21 mouse cellular contexts compared by ENCODE assay signal in genomic region chr2:107270050-107270449, GRCm38 (mm10). TPM values are rescaled to one million over a fixed set of nuclear protein-coding genes. Genes with fewer than 3 reads are reported as not detected.
"Had no signal": no experiment of that assay in that cellular context is flagged by ENCODE, and none has a peak within 500 bp of the region (broad histone marks: within the 10 kb centered on the region; RNA-seq: fewer than 3 reads in every experiment).

No protein-coding gene starts in this region.

- H3K4me1 ChIP-seq: neural tube, embryonic 13.5 days; neural tube, embryonic 15.5 days had no signal

- H3K27me3 ChIP-seq: neural tube, embryonic 13.5 days; neural tube, embryonic 15.5 days had no signal

- H3K4me2 ChIP-seq: liver, embryonic 11.5 days; lung, embryonic 14.5 days; neural tube, embryonic 13.5 days; neural tube, embryonic 15.5 days had no signal

- H3K9me3 ChIP-seq: neural tube, embryonic 13.5 days; neural tube, embryonic 15.5 days had no signal

- H3K9ac ChIP-seq: liver, embryonic 14.5 days; lung, embryonic 14.5 days; neural tube, embryonic 13.5 days; neural tube, embryonic 15.5 days had no signal

- DNase-seq: lung, adult 18-20 months; lung, embryonic 14.5 days; lung, postnatal 10 days; lung, postnatal 4 days; retina, postnatal 1 day; right cerebral cortex, adult 18-20 months; right cerebral cortex, postnatal 25 days; right cerebral cortex, postnatal 4 days; spleen, adult 18-20 months; thymus, adult 18-20 months; thymus, postnatal 14 days; thymus, postnatal 36 days had no signal

- H3K36me3 ChIP-seq: neural tube, embryonic 13.5 days; neural tube, embryonic 15.5 days had no signal

- H3K4me3 ChIP-seq: myocyte; neural tube, embryonic 13.5 days; neural tube, embryonic 15.5 days had no signal

- H3K27ac ChIP-seq: liver, embryonic 14.5 days; neural tube, embryonic 13.5 days; neural tube, embryonic 15.5 days had no signal

RNA-seq across cellular contexts. Expression of gene Kcna4, which starts 20.4 kb away (rescaled TPM):
- total RNA-seq: megakaryocyte, adult 5-6 weeks; megakaryocyte-erythroid progenitor cell, adult 5-6 weeks had no signal
- polyA plus RNA-seq: liver, embryonic 11.5 days; small intestine, adult 2 months; thymus, postnatal 0 days had no signal
